In genomic region chr10:89633121-89633520, GRCm38 (mm10) we compare ENCODE assay signal across 22 mouse cellular contexts. TPM values are rescaled to one million over a fixed set of nuclear protein-coding genes. Genes with fewer than 3 reads are reported as not detected.
DNase-seq lines count a peak whose midpoint lies in the region; ATAC-seq and TF ChIP-seq lines count a peak whose summit lies in the region.
"Had no signal": no experiment of that assay in that cellular context is flagged by ENCODE, and none has a peak within 500 bp of the region (broad histone marks: within the 10 kb centered on the region; RNA-seq: fewer than 3 reads in every experiment).

No protein-coding gene starts in this region.

- no peak for TF ChIP-seq POLR2A in kidney, adult 2 months (IDR thresholded peaks at IDR 0.05; ENCODE audit: low read depth, low read length)

- no peak overlapping the region for H3K27ac ChIP-seq in heart, embryonic 11.5 days (ENCODE audit: low read depth, low read length)
- peak overlapping the region; percentile 100 for H3K27ac ChIP-seq in kidney, adult 2 months (ENCODE audit: insufficient read depth, low read depth, low read length)
- no peak overlapping the region for H3K27ac ChIP-seq in kidney, embryonic 15.5 days
- H3K27ac ChIP-seq: heart, embryonic 13.5 days; kidney, postnatal 0 days; left cerebral cortex, adult 2 months; macrophage; midbrain, embryonic 10.5 days had no signal

- H3K4me3 ChIP-seq in heart, embryonic 11.5 days (ENCODE audit: low read depth, low read length) = no peak overlapping the region
- H3K4me3 ChIP-seq in kidney, adult 2 months (ENCODE audit: insufficient read depth, low read depth, low read length) = no peak overlapping the region
- no peak overlapping the region for H3K4me3 ChIP-seq in kidney, embryonic 15.5 days (replicated peaks)
- H3K4me3 ChIP-seq: heart, embryonic 13.5 days; left cerebral cortex, adult 2 months; midbrain, embryonic 10.5 days had no signal

- no peak overlapping the region for H3K9ac ChIP-seq in heart, embryonic 11.5 days (ENCODE audit: low read depth, low read length)
- no peak overlapping the region for H3K9ac ChIP-seq in kidney, embryonic 15.5 days
- H3K9ac ChIP-seq: heart, embryonic 13.5 days; lung, embryonic 14.5 days had no signal

- H3K9me3 ChIP-seq in heart, embryonic 11.5 days (replicated peaks; ENCODE audit: control insufficient read depth, low read length) = no peaks in the 10 kb centered on the region
- no peaks in the 10 kb centered on the region for H3K9me3 ChIP-seq in kidney, embryonic 15.5 days (replicated peaks)
- H3K9me3 ChIP-seq: G1E; heart, embryonic 13.5 days; midbrain, embryonic 10.5 days had no signal

- no peak overlapping the region for H3K4me2 ChIP-seq in heart, embryonic 11.5 days
- no peak overlapping the region for H3K4me2 ChIP-seq in kidney, embryonic 15.5 days
- H3K4me2 ChIP-seq: heart, embryonic 13.5 days; liver, embryonic 11.5 days; lung, embryonic 14.5 days had no signal

- H3K4me1 ChIP-seq in heart, embryonic 11.5 days (ENCODE audit: control insufficient read depth, insufficient read depth, low read length) = no peaks in the 10 kb centered on the region
- peaks cover 19% of the 10 kb centered on the region; the same call in 1 of the 2 replicates for H3K4me1 ChIP-seq in kidney, adult 2 months (ENCODE audit: control insufficient read depth, insufficient read depth, low read length)
- no peaks in the 10 kb centered on the region for H3K4me1 ChIP-seq in kidney, embryonic 15.5 days
- H3K4me1 ChIP-seq: heart, embryonic 13.5 days; midbrain, embryonic 10.5 days had no signal

- H3K36me3 ChIP-seq in heart, embryonic 11.5 days (ENCODE audit: control insufficient read depth, insufficient read depth, low read length) = no peaks in the 10 kb centered on the region
- H3K36me3 ChIP-seq in kidney, adult 2 months (ENCODE audit: control insufficient read depth, insufficient read depth, low read length) = no peaks in the 10 kb centered on the region
- no peaks in the 10 kb centered on the region for H3K36me3 ChIP-seq in kidney, embryonic 15.5 days
- H3K36me3 ChIP-seq: G1E; midbrain, embryonic 10.5 days had no signal

- DNase-seq in heart, adult 18-20 months = peak; percentile 30 to 52
- DNase-seq in kidney, adult 2 months = peak; percentile 95
- DNase-seq in adrenal gland, postnatal 10 days = peak; percentile 66
- peak; percentile 12 for DNase-seq in heart, postnatal 4 days
- no peak for DNase-seq in spleen, adult 12 weeks (ENCODE audit: low spot score)
- DNase-seq in Muller cell, postnatal 12 days (ENCODE audit: inconsistent ontology term) = no peak
- DNase-seq: cerebellum, adult 8-10 months; layer of hippocampus, adult 9-11 months; left cerebral cortex, postnatal 4 days; lung, embryonic 14.5 days had no signal

- ATAC-seq in heart, embryonic 11.5 days (replicated peaks; ENCODE audit: insufficient number of reproducible peaks, low FRiP score, low TSS enrichment) = no peak
- no peak for ATAC-seq in kidney, embryonic 15.5 days (replicated peaks; ENCODE audit: low FRiP score)

- 86% methylated on average over 4 of the region's 4 CpGs for WGBS in heart, embryonic 11.5 days (ENCODE audit: insufficient replicate concordance)
- 44% methylated on average over 4 of the region's 4 CpGs for WGBS in kidney, adult 2 months
- WGBS in kidney, embryonic 15.5 days = 92% methylated on average over 4 of the region's 4 CpGs

- no peaks in the 10 kb centered on the region for H3K27me3 ChIP-seq in heart, embryonic 11.5 days (ENCODE audit: control insufficient read depth, insufficient read depth, low read length)
- no peaks in the 10 kb centered on the region for H3K27me3 ChIP-seq in kidney, adult 2 months (replicated peaks; ENCODE audit: control insufficient read depth, insufficient read depth, low read length)
- H3K27me3 ChIP-seq in kidney, embryonic 15.5 days = no peaks in the 10 kb centered on the region
- H3K27me3 ChIP-seq: heart, embryonic 13.5 days had no signal

- no peak for TF ChIP-seq CTCF in kidney, adult 2 months (conservative IDR thresholded peaks at IDR 0.05; ENCODE audit: insufficient read depth, insufficient read length, low read depth, low read length)

RNA-seq across cellular contexts. Expression of gene Slc17a8, which starts 12.1 kb away (rescaled TPM):
- total RNA-seq in heart, adult 18-20 months (2021) = not detected
- 0.14 and 0.20 TPM in 2 replicates for polyA plus RNA-seq in heart, embryonic 11.5 days (2014; fragmentation: Nextera tagmentation; extraction: Ambion mirVana)
- 0.01 and 0.08 TPM in 2 replicates for polyA plus RNA-seq in kidney, adult 2 months (2012; rRNA removed)
- 0.70 and 1.2 TPM in 2 replicates for polyA plus RNA-seq in kidney, embryonic 15.5 days (2015; fragmentation: Nextera tagmentation; extraction: Ambion mirVana)
- 1 to 10 TPM in 1 of 2 experiments, under 1 TPM in 1; 0.33 to 1.0 TPM for total RNA-seq in adrenal gland, postnatal 10 days (2021)
- total RNA-seq in heart, postnatal 4 days (2021) = not detected
- total RNA-seq: gastrocnemius, adult 8-10 months; hematopoietic stem cell, adult 5-6 weeks had no signal
- polyA plus RNA-seq: G1E; liver, embryonic 11.5 days; lung, embryonic 14.5 days; neural tube, embryonic 11.5 days had no signal

RNA-seq across cellular contexts. Expression of gene Scyl2, which starts 53.0 kb away (rescaled TPM):
- 10 to 100 TPM; 17.1 to 17.7 TPM for total RNA-seq in heart, adult 18-20 months (2021)
- polyA plus RNA-seq in heart, embryonic 11.5 days (2014; fragmentation: Nextera tagmentation; extraction: Ambion mirVana) = 9.1 and 10.2 TPM in 2 replicates
- 20.9 and 21.3 TPM in 2 replicates for polyA plus RNA-seq in kidney, adult 2 months (2012; rRNA removed)
- polyA plus RNA-seq in kidney, embryonic 15.5 days (2015; fragmentation: Nextera tagmentation; extraction: Ambion mirVana) = 7.9 and 8.1 TPM in 2 replicates
- total RNA-seq in adrenal gland, postnatal 10 days (2021) = 10 to 100 TPM; 34.2 to 36.9 TPM
- total RNA-seq in heart, postnatal 4 days (2021) = 10 to 100 TPM; 21.4 to 22.1 TPM

Comparison
In these comparisons a context has a peak if more than half of its experiments do, and no peak if none do; other contexts are left out.
1. DNase-seq: peak in heart, adult 18-20 months (2 of 2), kidney, adult 2 months (single experiment), adrenal gland, postnatal 10 days (single experiment) and heart, postnatal 4 days (single experiment); none in spleen, adult 12 weeks (single experiment) and Muller cell, postnatal 12 days (single experiment).